Mouse (Mus musculus): Measurements from ENCODE around the gene Rflnb. TPM values are rescaled to one million over a fixed set of nuclear protein-coding genes. Genes with fewer than 3 reads are reported as not detected.
A peak's percentile ranks its signal among the peaks of the same experiment; 100 is the strongest.

The Rflnb gene
- 3.6 and 4.6 TPM in 2 replicates for polyA plus RNA-seq (2014; fragmentation: Nextera tagmentation; extraction: Ambion mirVana)

DNA sequence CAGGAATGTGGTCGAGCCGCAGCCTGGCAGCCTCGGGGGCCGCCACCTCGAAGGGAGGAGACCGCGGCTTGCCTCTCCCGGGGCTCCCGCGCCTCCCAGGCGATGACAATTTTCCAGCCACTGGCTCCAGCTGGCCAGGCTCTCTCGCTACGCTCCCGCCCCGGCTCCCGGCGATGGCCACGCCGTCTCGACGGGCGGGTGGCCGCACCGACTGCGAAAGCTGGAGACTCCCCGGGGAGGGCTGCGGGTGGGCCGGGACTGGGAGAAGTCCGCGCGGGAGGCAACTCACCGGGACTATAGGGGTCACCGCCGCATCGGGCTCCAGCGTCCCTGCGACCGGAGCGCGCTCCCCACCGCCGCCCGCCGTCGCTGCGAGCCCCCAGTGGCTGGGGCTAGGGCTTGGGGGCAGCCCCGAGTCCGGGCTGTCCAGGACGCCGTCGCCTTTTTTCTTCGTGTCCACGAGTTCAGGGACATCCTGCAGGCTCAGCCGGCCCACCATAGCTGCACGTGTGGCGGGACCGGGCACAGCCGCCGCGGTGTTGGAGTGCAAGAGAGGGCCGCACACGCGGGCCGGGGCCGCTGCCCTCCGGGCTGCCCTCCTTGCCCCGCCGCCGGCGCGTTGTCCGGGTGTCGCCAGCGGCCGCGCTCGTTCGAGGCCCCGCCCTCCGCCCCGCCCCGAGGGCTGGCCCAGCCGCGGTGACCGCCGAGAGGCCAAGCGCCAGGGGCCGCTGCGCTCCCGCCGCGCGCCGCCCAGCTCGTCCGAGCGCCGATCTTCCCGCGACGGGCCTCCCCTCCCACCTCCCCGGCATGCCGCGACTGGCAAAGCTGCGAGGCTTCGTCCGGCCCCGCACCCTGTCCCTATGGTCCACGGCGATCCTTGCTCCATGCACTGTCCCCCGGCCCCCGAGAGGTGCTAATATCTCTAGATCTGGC is at the start of gene Rflnb:
Rflnb (minus strand) TSS at position 644 of the 933 bp plus-strand sequence.
- H3K27ac ChIP-seq (ENCODE audit: low read depth, low read length) = no peak within 1 kb of the TSS
- H3K36me3 ChIP-seq (ENCODE audit: control insufficient read depth, insufficient read depth, low read length) = no peaks in the 10 kb centered on the region
- DNase-seq (ENCODE audit: low spot score) (peak; percentile 74), ATAC-seq (peak; percentile 89)
- no peaks in the 10 kb centered on the region for H3K9me3 ChIP-seq (replicated peaks; ENCODE audit: control insufficient read depth, low read length)
- H3K9ac ChIP-seq (ENCODE audit: low read length) = peak within 1 kb of the TSS; percentile 68
- peak within 1 kb of the TSS; percentile 56 for H3K4me3 ChIP-seq (ENCODE audit: low read depth, low read length)
- H3K4me1 ChIP-seq (ENCODE audit: control insufficient read depth, insufficient read depth, low read length) = peaks cover 4% of the 10 kb centered on the region; the same call in 1 of the 2 replicates
- peaks cover 3% of the 10 kb centered on the region for H3K27me3 ChIP-seq (replicated peaks; ENCODE audit: control insufficient read depth, insufficient read depth, low read length)
- H3K4me2 ChIP-seq (ENCODE audit: low read length) = peak within 1 kb of the TSS; percentile 93
- under 1% methylated on average over 88 of the region's 112 CpGs for WGBS

DNA sequence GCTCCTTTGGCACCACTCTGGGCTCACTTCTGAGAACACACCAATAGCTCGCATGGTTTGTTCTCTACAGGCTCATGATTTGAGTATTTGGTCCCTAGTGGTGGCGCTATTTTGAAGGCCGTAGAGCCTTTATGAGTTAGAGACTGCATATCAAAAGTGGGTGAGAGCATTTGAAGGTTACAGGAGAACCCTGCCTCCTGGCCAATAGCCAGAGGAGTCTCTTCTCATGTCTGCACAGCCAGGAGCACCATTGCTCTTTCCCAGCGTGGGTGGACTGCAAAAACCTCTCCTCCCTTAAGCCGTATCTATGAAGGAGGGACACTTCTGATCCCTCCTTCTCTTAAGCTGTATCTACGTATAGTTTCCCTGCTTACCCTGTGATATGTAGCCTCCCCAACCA is 49.8 kb upstream of the Rflnb start:
- H3K27ac ChIP-seq (ENCODE audit: low read depth, low read length) = no peak overlapping the region
- H3K4me2 ChIP-seq (ENCODE audit: low read length) = no peak overlapping the region
- H3K9me3 ChIP-seq (replicated peaks; ENCODE audit: control insufficient read depth, low read length) = no peaks in the 10 kb centered on the region
- H3K27me3 ChIP-seq (replicated peaks; ENCODE audit: control insufficient read depth, insufficient read depth, low read length) = no peaks in the 10 kb centered on the region
- ATAC-seq (no peak), DNase-seq (ENCODE audit: low spot score) (no peak)
- H3K4me3 ChIP-seq (ENCODE audit: low read depth, low read length) = no peak overlapping the region
- H3K9ac ChIP-seq (ENCODE audit: low read length) = no peak overlapping the region
- peaks cover 47% of the 10 kb centered on the region for H3K36me3 ChIP-seq (ENCODE audit: control insufficient read depth, insufficient read depth, low read length)
- WGBS = 88% methylated on average over 6 of the region's 6 CpGs
- H3K4me1 ChIP-seq (ENCODE audit: control insufficient read depth, insufficient read depth, low read length) = no peaks in the 10 kb centered on the region

DNA sequence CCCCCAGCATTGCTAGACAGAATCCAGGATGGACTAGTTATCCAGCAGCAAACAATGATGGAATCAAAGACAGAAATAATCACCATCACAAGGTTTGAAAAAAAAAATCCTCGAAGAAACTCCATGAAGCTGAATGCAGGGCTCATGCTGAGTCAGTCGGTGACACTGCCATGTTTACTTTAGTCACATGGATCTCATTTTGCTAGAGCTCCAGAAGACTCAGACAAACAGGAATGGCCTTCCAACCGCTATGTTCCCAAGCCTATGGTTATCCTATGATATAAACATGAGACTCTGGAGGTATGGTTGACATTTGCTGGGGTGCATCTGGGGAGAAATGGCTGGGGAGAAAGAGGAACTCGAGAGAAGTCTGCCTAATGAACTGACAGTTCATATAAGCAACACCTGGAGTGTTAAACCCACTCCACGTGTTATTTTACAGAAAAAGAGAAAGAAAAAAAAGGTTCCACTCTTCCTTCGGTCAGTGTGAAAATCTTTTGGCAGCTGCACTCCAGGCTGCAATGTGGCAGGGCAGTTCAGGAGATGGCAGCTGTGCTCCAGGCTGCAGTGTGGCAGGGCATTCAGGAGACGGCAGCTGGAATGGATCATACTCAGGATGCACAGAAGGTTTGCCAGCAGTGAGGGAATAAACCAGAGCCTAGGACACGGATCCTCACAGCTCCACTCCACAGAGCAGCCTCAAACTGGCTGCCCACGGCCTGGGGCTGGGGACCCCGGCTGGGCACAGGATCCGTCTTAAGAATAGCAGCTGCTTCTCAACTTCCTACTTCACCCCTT is 46.9 kb upstream of the Rflnb start:
- ATAC-seq = no peak
- H3K4me2 ChIP-seq (ENCODE audit: low read length) = no peak overlapping the region
- no peak overlapping the region for H3K27ac ChIP-seq (ENCODE audit: low read depth, low read length)
- H3K4me3 ChIP-seq (ENCODE audit: low read depth, low read length) = no peak overlapping the region
- H3K27me3 ChIP-seq (replicated peaks; ENCODE audit: control insufficient read depth, insufficient read depth, low read length) = no peaks in the 10 kb centered on the region
- WGBS = 74% methylated on average over 11 of the region's 11 CpGs
- H3K9me3 ChIP-seq (replicated peaks; ENCODE audit: control insufficient read depth, low read length) = no peaks in the 10 kb centered on the region
- H3K4me1 ChIP-seq (ENCODE audit: control insufficient read depth, insufficient read depth, low read length) = no peaks in the 10 kb centered on the region
- no peak for DNase-seq (ENCODE audit: low spot score)
- H3K36me3 ChIP-seq (ENCODE audit: control insufficient read depth, insufficient read depth, low read length) = peaks cover 21% of the 10 kb centered on the region
- no peak overlapping the region for H3K9ac ChIP-seq (ENCODE audit: low read length)

DNA sequence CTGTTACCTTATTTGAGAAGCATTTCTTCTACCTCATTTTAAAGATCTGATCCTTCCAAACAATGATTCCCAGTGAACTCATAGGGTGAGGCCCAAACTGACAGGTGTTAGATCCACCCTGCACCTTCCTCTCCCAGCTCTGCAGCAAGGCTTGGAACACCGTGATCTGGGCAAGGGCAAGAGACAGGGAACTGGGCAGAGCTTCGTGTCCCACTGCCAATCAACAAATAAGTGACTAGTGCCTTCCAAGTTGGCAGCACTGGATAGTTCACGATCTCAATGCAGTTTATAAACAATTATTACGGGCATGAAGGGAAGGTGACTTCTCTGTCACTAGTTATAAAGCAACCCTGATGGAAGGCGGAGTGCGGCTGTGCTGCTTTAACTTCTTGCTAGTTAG is 42.2 kb upstream of the Rflnb start:
- H3K36me3 ChIP-seq (ENCODE audit: control insufficient read depth, insufficient read depth, low read length) = peaks cover 12% of the 10 kb centered on the region
- H3K4me3 ChIP-seq (ENCODE audit: low read depth, low read length) = no peak overlapping the region
- H3K27me3 ChIP-seq (replicated peaks; ENCODE audit: control insufficient read depth, insufficient read depth, low read length) = no peaks in the 10 kb centered on the region
- WGBS = 89% methylated on average over 6 of the region's 6 CpGs
- H3K4me1 ChIP-seq (ENCODE audit: control insufficient read depth, insufficient read depth, low read length) = no peaks in the 10 kb centered on the region
- no peak overlapping the region for H3K4me2 ChIP-seq (ENCODE audit: low read length)
- no peak for DNase-seq (ENCODE audit: low spot score)
- no peaks in the 10 kb centered on the region for H3K9me3 ChIP-seq (replicated peaks; ENCODE audit: control insufficient read depth, low read length)
- no peak overlapping the region for H3K9ac ChIP-seq (ENCODE audit: low read length)
- no peak for ATAC-seq
- H3K27ac ChIP-seq (ENCODE audit: low read depth, low read length) = no peak overlapping the region

DNA sequence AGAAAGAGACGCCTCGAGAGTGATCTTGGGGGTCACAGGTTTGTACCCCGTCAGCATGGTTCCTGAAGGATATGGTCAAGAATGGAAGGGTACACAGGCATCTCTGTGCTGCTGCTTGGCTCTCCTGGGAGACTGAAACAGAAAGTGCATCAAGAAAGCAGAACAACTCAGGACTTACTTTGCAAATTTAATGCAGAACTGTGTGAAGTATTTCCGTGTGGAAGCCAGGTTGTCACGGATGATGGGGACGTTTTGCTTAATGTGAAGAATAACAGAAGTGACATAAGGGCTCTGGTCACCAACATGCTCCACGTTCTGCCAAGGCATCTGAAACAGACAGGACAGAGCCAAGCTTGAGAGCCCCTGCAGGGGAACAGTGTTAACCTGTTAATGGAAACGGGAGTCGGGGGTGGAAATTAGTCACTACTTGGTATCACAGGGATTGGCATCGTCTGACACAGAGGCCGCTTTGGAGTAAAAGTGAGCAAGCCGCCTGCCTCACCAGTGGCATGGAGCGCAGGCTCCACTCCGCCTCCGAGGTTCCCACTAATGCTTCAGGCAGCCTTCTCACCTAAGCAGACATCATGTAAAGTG is 39.1 kb upstream of the Rflnb start:
- no peak for DNase-seq (ENCODE audit: low spot score)
- Histone ChIP-seq H3K36me3 (ENCODE audit: control insufficient read depth, insufficient read depth, low read length) (peaks cover 19% of the 10 kb centered on the region), H3K9ac (ENCODE audit: low read length) (no peak overlapping the region), H3K27me3 (replicated peaks; ENCODE audit: control insufficient read depth, insufficient read depth, low read length) (no peaks in the 10 kb centered on the region), H3K4me2 (ENCODE audit: low read length) (no peak overlapping the region), H3K9me3 (replicated peaks; ENCODE audit: control insufficient read depth, low read length) (no peaks in the 10 kb centered on the region), H3K4me1 (ENCODE audit: control insufficient read depth, insufficient read depth, low read length) (no peaks in the 10 kb centered on the region), H3K4me3 (ENCODE audit: low read depth, low read length) (no peak overlapping the region), H3K27ac (ENCODE audit: low read depth, low read length) (no peak overlapping the region)
- 87% methylated on average over 15 of the region's 15 CpGs for WGBS
- ATAC-seq = no peak

DNA sequence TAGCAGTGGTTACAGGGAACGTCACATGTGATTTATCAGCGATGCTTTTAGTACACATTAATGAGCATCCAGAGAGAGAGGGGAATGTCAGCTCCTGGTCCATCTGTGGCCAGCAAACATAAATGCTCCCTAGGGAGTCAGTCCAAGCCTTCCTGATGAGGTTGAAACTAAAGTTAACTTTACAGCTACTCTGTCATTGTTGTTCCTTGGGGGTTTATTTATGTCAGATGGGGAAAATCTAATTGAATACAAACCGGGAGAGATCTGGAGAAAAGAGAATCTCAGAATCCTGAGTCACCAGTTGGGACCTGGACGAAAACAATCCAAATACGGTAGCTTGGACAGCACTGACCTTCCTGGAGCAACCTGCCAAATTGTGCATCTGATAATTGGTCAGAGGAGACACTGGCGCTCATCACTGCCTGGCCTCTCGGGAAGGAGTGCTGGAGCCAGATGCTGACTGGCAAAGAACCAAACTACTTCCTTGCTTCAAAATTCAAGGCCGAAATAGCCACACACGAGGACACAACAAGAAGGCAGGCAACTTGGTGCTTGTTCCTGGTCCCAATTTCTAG is 38.0 kb upstream of the Rflnb start:
- no peak overlapping the region for H3K4me3 ChIP-seq (ENCODE audit: low read depth, low read length)
- H3K9me3 ChIP-seq (replicated peaks; ENCODE audit: control insufficient read depth, low read length) = no peaks in the 10 kb centered on the region
- H3K36me3 ChIP-seq (ENCODE audit: control insufficient read depth, insufficient read depth, low read length) = peaks cover 29% of the 10 kb centered on the region
- H3K4me1 ChIP-seq (ENCODE audit: control insufficient read depth, insufficient read depth, low read length) = no peaks in the 10 kb centered on the region
- no peak overlapping the region for H3K9ac ChIP-seq (ENCODE audit: low read length)
- H3K4me2 ChIP-seq (ENCODE audit: low read length) = no peak overlapping the region
- WGBS = 88% methylated on average over 9 of the region's 9 CpGs
- H3K27ac ChIP-seq (ENCODE audit: low read depth, low read length) = no peak overlapping the region
- no peak for ATAC-seq
- no peak for DNase-seq (ENCODE audit: low spot score)
- no peaks in the 10 kb centered on the region for H3K27me3 ChIP-seq (replicated peaks; ENCODE audit: control insufficient read depth, insufficient read depth, low read length)

DNA sequence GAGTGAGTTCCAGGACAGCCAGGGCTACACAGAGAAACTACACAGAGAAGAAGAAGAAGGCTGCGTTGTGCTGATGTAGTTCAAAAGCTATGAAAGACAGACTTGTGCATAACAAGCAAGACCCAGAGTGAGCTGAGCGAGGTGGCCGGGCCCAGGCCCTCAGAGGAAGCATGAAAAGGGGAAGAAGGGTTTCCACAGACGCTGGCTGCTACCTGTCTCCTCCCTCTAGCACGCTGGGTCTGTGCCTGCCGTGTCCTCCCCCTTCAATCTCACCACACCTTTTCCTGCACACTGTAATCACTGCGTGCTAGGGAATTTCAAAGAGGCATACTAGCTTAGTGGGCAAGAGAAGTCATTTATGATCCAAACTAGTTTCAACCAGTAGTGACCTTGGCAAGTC is 36.8 kb upstream of the Rflnb start:
- WGBS = 93% methylated on average over 7 of the region's 7 CpGs
- H3K9me3 ChIP-seq (replicated peaks; ENCODE audit: control insufficient read depth, low read length) = no peaks in the 10 kb centered on the region
- no peak overlapping the region for H3K9ac ChIP-seq (ENCODE audit: low read length)
- ATAC-seq (no peak), DNase-seq (ENCODE audit: low spot score) (no peak)
- H3K36me3 ChIP-seq (ENCODE audit: control insufficient read depth, insufficient read depth, low read length) = peaks cover 31% of the 10 kb centered on the region
- H3K27ac ChIP-seq (ENCODE audit: low read depth, low read length) = no peak overlapping the region
- H3K4me2 ChIP-seq (ENCODE audit: low read length) = no peak overlapping the region
- no peak overlapping the region for H3K4me3 ChIP-seq (ENCODE audit: low read depth, low read length)
- no peaks in the 10 kb centered on the region for H3K4me1 ChIP-seq (ENCODE audit: control insufficient read depth, insufficient read depth, low read length)
- H3K27me3 ChIP-seq (replicated peaks; ENCODE audit: control insufficient read depth, insufficient read depth, low read length) = no peaks in the 10 kb centered on the region

DNA sequence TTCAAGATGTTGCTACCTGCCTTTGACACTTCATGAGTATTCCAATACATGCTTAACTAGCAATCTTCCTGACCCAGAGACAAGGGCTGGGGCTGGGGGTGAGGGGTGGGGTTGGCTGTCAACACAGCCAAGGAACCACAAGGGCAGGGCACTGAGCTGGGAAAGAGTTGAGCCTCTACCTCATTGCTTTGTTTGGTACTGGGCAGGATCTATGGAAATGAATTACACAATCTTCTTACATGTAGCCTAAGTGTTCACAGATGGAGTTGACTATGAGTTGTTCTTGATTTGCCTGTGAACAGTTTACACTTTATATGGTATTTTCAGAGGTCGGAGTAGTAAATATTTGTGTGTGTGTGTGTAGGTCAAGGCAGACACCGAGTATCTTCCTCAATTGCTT is 33.3 kb upstream of the Rflnb start:
- Histone ChIP-seq H3K9me3 (replicated peaks; ENCODE audit: control insufficient read depth, low read length) (no peaks in the 10 kb centered on the region), H3K27me3 (replicated peaks; ENCODE audit: control insufficient read depth, insufficient read depth, low read length) (no peaks in the 10 kb centered on the region), H3K36me3 (ENCODE audit: control insufficient read depth, insufficient read depth, low read length) (peaks cover 27% of the 10 kb centered on the region), H3K4me2 (ENCODE audit: low read length) (no peak overlapping the region), H3K27ac (ENCODE audit: low read depth, low read length) (no peak overlapping the region), H3K4me3 (ENCODE audit: low read depth, low read length) (no peak overlapping the region), H3K9ac (ENCODE audit: low read length) (no peak overlapping the region), H3K4me1 (ENCODE audit: control insufficient read depth, insufficient read depth, low read length) (no peaks in the 10 kb centered on the region)
- DNase-seq (ENCODE audit: low spot score) = no peak
- WGBS = 98% methylated on average over 2 of the region's 2 CpGs
- no peak for ATAC-seq
